Mouse (Mus musculus): ENCODE measurements around the gene Twf2. TPM values are rescaled to one million over a fixed set of nuclear protein-coding genes. Genes with fewer than 3 reads are reported as not detected.

The Twf2 gene
- polyA plus RNA-seq, 1 experiment from 2014 or later = 52.2 TPM

- Histone ChIP-seq H3K4me1 (replicated peaks) (peaks cover 35% of the 10 kb centered on the region), H3K27ac (no peak overlapping the region), H3K9me3 (no peaks in the 10 kb centered on the region), H3K9ac (replicated peaks) (no peak overlapping the region), H3K4me3 (replicated peaks) (no peak overlapping the region), H3K4me2 (replicated peaks) (no peak overlapping the region), H3K36me3 (no peaks in the 10 kb centered on the region), H3K27me3 (no peaks in the 10 kb centered on the region)
- WGBS = 81% methylated on average over 8 of the region's 8 CpGs
- no peak for ATAC-seq
Observed at GRCm38 (mm10) chr9:106251066-106251465, 48.2 kb downstream of the Twf2 start.

DNA sequence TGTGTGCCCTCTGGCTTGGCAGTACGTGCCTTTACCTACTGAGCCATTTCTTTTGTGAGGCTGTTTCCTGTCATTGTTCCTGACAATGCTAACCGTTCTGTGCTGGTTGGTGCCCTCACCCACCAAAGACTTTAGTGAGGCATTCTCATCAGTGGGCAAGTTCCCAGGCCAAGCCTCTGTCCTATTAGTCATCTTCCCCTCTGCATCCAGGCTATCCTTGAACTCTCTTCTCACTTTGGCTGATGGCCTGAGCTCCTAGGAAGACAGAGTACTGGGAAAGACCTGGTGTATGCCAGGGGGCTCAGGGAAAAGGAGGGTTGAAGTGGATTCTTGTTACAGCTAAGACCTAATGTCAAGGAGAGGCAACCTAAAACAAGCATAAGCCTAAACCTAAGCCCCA, 51.1 kb downstream of the Twf2 start:
- no peak for ATAC-seq
- H3K27me3 ChIP-seq = no peaks in the 10 kb centered on the region
- H3K9ac ChIP-seq (replicated peaks) = no peak overlapping the region
- H3K4me1 ChIP-seq (replicated peaks) = peaks cover 11% of the 10 kb centered on the region
- H3K4me3 ChIP-seq (replicated peaks) = no peak overlapping the region
- no peak overlapping the region for H3K4me2 ChIP-seq (replicated peaks)
- no peaks in the 10 kb centered on the region for H3K36me3 ChIP-seq
- 89% methylated on average over 2 of the region's 2 CpGs for WGBS
- H3K9me3 ChIP-seq = no peaks in the 10 kb centered on the region
- no peak overlapping the region for H3K27ac ChIP-seq

GRCm38 (mm10) chr9:106258412-106258811, 55.5 kb downstream of the Twf2 start:
- Histone ChIP-seq H3K36me3 (no peaks in the 10 kb centered on the region), H3K4me3 (replicated peaks) (no peak overlapping the region), H3K27me3 (no peaks in the 10 kb centered on the region), H3K4me1 (replicated peaks) (no peaks in the 10 kb centered on the region), H3K4me2 (replicated peaks) (no peak overlapping the region), H3K27ac (no peak overlapping the region), H3K9ac (replicated peaks) (no peak overlapping the region), H3K9me3 (no peaks in the 10 kb centered on the region)
- WGBS = 91% methylated on average over 4 of the region's 4 CpGs
- ATAC-seq = no peak

- no peak overlapping the region for H3K4me2 ChIP-seq (replicated peaks)
- no peak overlapping the region for H3K4me3 ChIP-seq (replicated peaks)
- WGBS = 68% methylated on average over 5 of the region's 5 CpGs
- no peak overlapping the region for H3K9ac ChIP-seq (replicated peaks)
- H3K27me3 ChIP-seq = no peaks in the 10 kb centered on the region
- no peaks in the 10 kb centered on the region for H3K4me1 ChIP-seq (replicated peaks)
- H3K9me3 ChIP-seq = no peaks in the 10 kb centered on the region
- no peak overlapping the region for H3K27ac ChIP-seq
- H3K36me3 ChIP-seq = no peaks in the 10 kb centered on the region
- ATAC-seq = no peak
Observed at GRCm38 (mm10) chr9:106258990-106259389, 56.1 kb downstream of the Twf2 start.

GRCm38 (mm10) chr9:106261058-106261457, 58.1 kb downstream of the Twf2 start:
- Histone ChIP-seq H3K4me3 (replicated peaks) (no peak overlapping the region), H3K4me2 (replicated peaks) (no peak overlapping the region), H3K4me1 (replicated peaks) (no peaks in the 10 kb centered on the region), H3K9ac (replicated peaks) (no peak overlapping the region), H3K27me3 (no peaks in the 10 kb centered on the region), H3K27ac (no peak overlapping the region), H3K36me3 (no peaks in the 10 kb centered on the region), H3K9me3 (no peaks in the 10 kb centered on the region)
- WGBS = 91% methylated on average over 6 of the region's 6 CpGs
- ATAC-seq = no peak

GRCm38 (mm10) chr9:106261491-106261890, 58.6 kb downstream of the Twf2 start:
- no peak overlapping the region for H3K4me2 ChIP-seq (replicated peaks)
- no peaks in the 10 kb centered on the region for H3K36me3 ChIP-seq
- no peaks in the 10 kb centered on the region for H3K9me3 ChIP-seq
- H3K4me3 ChIP-seq (replicated peaks) = no peak overlapping the region
- no peak overlapping the region for H3K9ac ChIP-seq (replicated peaks)
- no peak overlapping the region for H3K27ac ChIP-seq
- 79% methylated on average over 3 of the region's 3 CpGs for WGBS
- no peak for ATAC-seq
- no peaks in the 10 kb centered on the region for H3K27me3 ChIP-seq
- H3K4me1 ChIP-seq (replicated peaks) = no peaks in the 10 kb centered on the region

DNA sequence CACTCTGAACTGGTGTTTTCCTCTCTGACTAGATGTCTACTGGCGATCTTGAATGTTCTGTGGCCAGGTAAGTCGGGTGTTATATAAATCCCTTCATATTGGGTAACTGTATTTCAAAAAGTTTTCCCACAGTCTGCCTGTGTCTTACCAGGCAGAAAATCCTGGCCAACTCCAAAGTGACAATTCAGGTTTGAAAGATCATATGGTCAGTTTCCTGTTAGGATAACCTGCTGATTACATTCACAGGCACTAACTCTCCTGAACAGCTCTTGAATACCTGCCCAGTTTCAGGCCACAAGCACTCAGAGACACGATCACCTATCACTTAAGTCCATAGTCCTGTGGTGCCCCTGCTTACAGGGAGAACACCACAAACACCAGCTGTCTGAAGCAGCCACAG, 59.2 kb downstream of the Twf2 start:
- no peak overlapping the region for H3K4me3 ChIP-seq (replicated peaks)
- H3K36me3 ChIP-seq = no peaks in the 10 kb centered on the region
- ATAC-seq = no peak
- H3K9me3 ChIP-seq = no peaks in the 10 kb centered on the region
- no peak overlapping the region for H3K9ac ChIP-seq (replicated peaks)
- H3K4me1 ChIP-seq (replicated peaks) = no peaks in the 10 kb centered on the region
- H3K27me3 ChIP-seq = no peaks in the 10 kb centered on the region
- no peak overlapping the region for H3K27ac ChIP-seq
- WGBS = 84% methylated on average over 3 of the region's 3 CpGs
- no peak overlapping the region for H3K4me2 ChIP-seq (replicated peaks)

- 84% methylated on average over 9 of the region's 9 CpGs for WGBS
Observed at GRCm38 (mm10) chr9:106263381-106263924, 60.5 kb downstream of the Twf2 start.

More at GRCm38 (mm10) chr9:106263381-106263924, 60.5 kb downstream of the Twf2 start:
- H3K27ac ChIP-seq = no peak overlapping the region
- H3K9me3 ChIP-seq = no peaks in the 10 kb centered on the region
- H3K4me2 ChIP-seq (replicated peaks) = no peak overlapping the region
- no peaks in the 10 kb centered on the region for H3K27me3 ChIP-seq
- ATAC-seq = no peak
- no peaks in the 10 kb centered on the region for H3K36me3 ChIP-seq
- H3K4me1 ChIP-seq (replicated peaks) = peaks cover 2% of the 10 kb centered on the region; the same call in 1 of the 2 replicates
- no peak overlapping the region for H3K9ac ChIP-seq (replicated peaks)
- no peak overlapping the region for H3K4me3 ChIP-seq (replicated peaks)

MicroRNAs within 50 kb of the gene (microRNA counts, 519-probe panel; counts per million panel counts)
- 6,643 counts per million, percentile 97 among the panel's probes with 10 or more counts for microRNA mmu-let-7g

Small RNA genes lying within 50 kb of the gene (microRNA-seq; reads per million reads assigned to microRNA genes)
- 631 reads per million, percentile 75 among the genes with 10 or more reads in this experiment for gene Mir135a-1
- 46,249 reads per million, percentile 99 among the genes with 10 or more reads in this experiment for gene Mirlet7g

Other genes starting within 250 kb of the Twf2 start
- gene Col6a5, start 242.5 kb upstream of the Twf2 start, polyA plus RNA-seq (2015; fragmentation: Nextera tagmentation; extraction: Ambion mirVana) = 0.09 TPM in 2 replicates
- 0.28 and 0.36 TPM in 2 replicates for gene Col6a4, start 106.3 kb upstream of the Twf2 start, polyA plus RNA-seq (2015; fragmentation: Nextera tagmentation; extraction: Ambion mirVana)
- gene Glyctk, start 45.0 kb upstream of the Twf2 start, polyA plus RNA-seq (2015; fragmentation: Nextera tagmentation; extraction: Ambion mirVana) = 10.1 TPM in 2 replicates
- gene Wdr82, start 32.2 kb upstream of the Twf2 start, polyA plus RNA-seq (2015; fragmentation: Nextera tagmentation; extraction: Ambion mirVana) = 36.0 and 42.5 TPM in 2 replicates
- gene Ppm1m, start 3.4 kb upstream of the Twf2 start, polyA plus RNA-seq (2015; fragmentation: Nextera tagmentation; extraction: Ambion mirVana) = 16.7 and 16.9 TPM in 2 replicates
- not detected in 2 replicates for gene Tlr9, start 19.5 kb downstream of the Twf2 start, polyA plus RNA-seq (2015; fragmentation: Nextera tagmentation; extraction: Ambion mirVana)
- 91.5 and 93.6 TPM in 2 replicates for gene Alas1, start 45.5 kb downstream of the Twf2 start, polyA plus RNA-seq (2015; fragmentation: Nextera tagmentation; extraction: Ambion mirVana)
- 10.6 and 13.5 TPM in 2 replicates for gene Poc1a, start 78.0 kb downstream of the Twf2 start, polyA plus RNA-seq (2015; fragmentation: Nextera tagmentation; extraction: Ambion mirVana)
- gene Dusp7, start 165.5 kb downstream of the Twf2 start, polyA plus RNA-seq (2015; fragmentation: Nextera tagmentation; extraction: Ambion mirVana) = 9.0 and 9.4 TPM in 2 replicates
- gene Rpl29, start 226.3 kb downstream of the Twf2 start, polyA plus RNA-seq (2015; fragmentation: Nextera tagmentation; extraction: Ambion mirVana) = 676 and 681 TPM in 2 replicates
- 23.6 and 24.4 TPM in 2 replicates for gene Acy1, start 235.2 kb downstream of the Twf2 start, polyA plus RNA-seq (2015; fragmentation: Nextera tagmentation; extraction: Ambion mirVana)
- gene Abhd14b, start 244.4 kb downstream of the Twf2 start, polyA plus RNA-seq (2015; fragmentation: Nextera tagmentation; extraction: Ambion mirVana) = 5.8 and 6.0 TPM in 2 replicates
- 40.2 and 43.0 TPM in 2 replicates for gene Abhd14a, start 244.6 kb downstream of the Twf2 start, polyA plus RNA-seq (2015; fragmentation: Nextera tagmentation; extraction: Ambion mirVana)